Mouse (Mus musculus) forebrain, embryonic 10.5 days (tissue): ENCODE data around the gene Sh2d4b. TPM values are rescaled to one million over a fixed set of nuclear protein-coding genes. Genes with fewer than 3 reads are reported as not detected.

Experiments
- DNase-seq: peaks from one replicate; pipeline ENCODE4 v3.0.0-alpha.2; 2017; ENCODE audit warnings: low spot score; ENCODE audit errors: extremely low spot score
- H3K27ac ChIP-seq: fragments of 300-500 bp; sonication (generic); 2 replicates; pipeline ENCODE4 v1.5.1; 2016; ENCODE audit warnings: mild to moderate bottlenecking
- H3K27me3 ChIP-seq: fragments of 300-500 bp; sonication (generic); 2 replicates; pipeline ENCODE4 v1.6.1; 2016; ENCODE audit warnings: mild to moderate bottlenecking; ENCODE audit not compliant: poor library complexity, severe bottlenecking
- H3K36me3 ChIP-seq: fragments of 300-500 bp; sonication (generic); replicated peaks from 2 replicates; pipeline ENCODE4 v1.6.1; 2016; ENCODE audit warnings: mild to moderate bottlenecking, moderate library complexity
- H3K4me1 ChIP-seq: fragments of 300-500 bp; sonication (generic); 2 replicates; pipeline ENCODE4 v1.6.1; 2016
- H3K4me3 ChIP-seq: fragments of 300-500 bp; sonication (generic); 2 replicates; pipeline ENCODE4 v1.5.1; 2016; ENCODE audit warnings: mild to moderate bottlenecking, moderate library complexity
- H3K9me3 ChIP-seq: fragments of 300-500 bp; sonication (generic); 2 replicates; pipeline ENCODE4 v1.6.1; 2016; ENCODE audit warnings: mild to moderate bottlenecking, moderate library complexity
- WGBS: fragments of 180-500 bp; shearing (Covaris S2); methylation state at CpG from one replicate; pipeline ENCODE4 v1.1.7; 2016; 5-methylcytosine and 5-hydroxymethylcytosine counted together
- polyA plus RNA-seq: library from polyadenylated mRNA; unstranded; fragments of >200 nt; fragmentation: Nextera tagmentation; extraction: Ambion mirVana; gene quantifications from 2 replicates; pipeline ENCODE4 v1.2.1, GENCODE M21; 2016

The Sh2d4b gene
- polyA plus RNA-seq, 1 experiment from 2014 or later, result 0.32 TPM

GRCm38 (mm10) chr14:40769097-40770090 is 123.7 kb downstream of the Sh2d4b start:
- H3K36me3 ChIP-seq, result no peaks in the 10 kb centered on the region
- peaks cover 12% of the 10 kb centered on the region for H3K4me1 ChIP-seq
- no peak overlapping the region for H3K4me3 ChIP-seq
- 62% methylated on average over 7 of the region's 7 CpGs for WGBS
- DNase-seq, result no peak
- no peaks in the 10 kb centered on the region for H3K27me3 ChIP-seq
- H3K27ac ChIP-seq, result no peak overlapping the region
- H3K9me3 ChIP-seq, result 0 out of 2 replicates have a peak, but pooled peaks cover 3% of the 10 kb centered on the region

Other genes with a start within 250 kb of the Sh2d4b start
- gene Tspan14, start 73.5 kb upstream of the Sh2d4b start, polyA plus RNA-seq, result 89.3 and 93.9 TPM in 2 replicates
- gene Fam213a, start 120.5 kb upstream of the Sh2d4b start, polyA plus RNA-seq, result 49.4 and 50.5 TPM in 2 replicates
- gene Dydc2, start 175.9 kb upstream of the Sh2d4b start, polyA plus RNA-seq, result 0.36 TPM in 1 of 2 replicates, not detected in the other
- not detected in 2 replicates for gene Dydc1, start 179.6 kb upstream of the Sh2d4b start, polyA plus RNA-seq
- not detected in 2 replicates for gene Mat1a, start 211.8 kb upstream of the Sh2d4b start, polyA plus RNA-seq
- not detected in 2 replicates for gene Sftpa1, start 238.5 kb upstream of the Sh2d4b start, polyA plus RNA-seq